Mouse (Mus musculus): ENCODE data around the gene Rhox12. TPM values are rescaled to one million over a fixed set of nuclear protein-coding genes. Genes with fewer than 3 reads are reported as not detected.

Gene Rhox12
- polyA plus RNA-seq (2016; fragmentation: Nextera tagmentation; extraction: Ambion mirVana): not detected in 2 replicates

- Histone ChIP-seq H3K27me3 (no peaks in the 10 kb centered on the region), H3K4me3 (no peak within 1 kb of the TSS), H3K9me3 (no peaks in the 10 kb centered on the region), H3K4me2 (replicated peaks) (no peak within 1 kb of the TSS), H3K36me3 (no peaks in the 10 kb centered on the region), H3K4me1 (no peaks in the 10 kb centered on the region), H3K9ac (no peak within 1 kb of the TSS), H3K27ac (no peak within 1 kb of the TSS)
- no peak for ATAC-seq (ENCODE audit: insufficient number of reproducible peaks, insufficient read depth, low FRiP score, low TSS enrichment)
- WGBS: 75% methylated on average over 4 of the region's 4 CpGs
Observed at GRCm38 (mm10) chrX:38110807-38111206, at the start of gene Rhox12. Gene Rhox12 (minus strand): TSS chrX:38110907.

DNA sequence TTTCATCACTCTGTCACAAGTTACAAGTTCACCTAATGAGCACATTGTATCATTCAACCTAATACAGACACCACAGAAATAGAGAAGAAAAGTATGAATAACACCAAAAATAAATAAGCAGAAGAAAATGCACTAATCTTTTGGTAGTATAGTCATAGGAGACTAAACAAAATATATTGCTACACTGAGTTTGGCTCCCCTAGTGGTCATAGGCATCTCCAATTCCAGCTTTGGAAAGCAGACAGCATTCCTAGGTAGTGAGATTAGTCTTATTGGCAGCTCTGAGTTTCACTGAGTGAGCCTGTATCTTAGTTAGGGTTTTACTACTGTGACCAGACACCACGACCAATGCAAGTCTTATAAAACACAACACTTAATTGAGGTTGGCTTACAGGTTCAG, 48.4 kb upstream of the Rhox12 start:
- Histone ChIP-seq H3K9me3 (no peaks in the 10 kb centered on the region), H3K27ac (no peak overlapping the region), H3K36me3 (no peaks in the 10 kb centered on the region), H3K4me3 (no peak overlapping the region), H3K27me3 (no peaks in the 10 kb centered on the region), H3K4me1 (no peaks in the 10 kb centered on the region), H3K4me2 (replicated peaks) (no peak overlapping the region), H3K9ac (no peak overlapping the region)
- no peak for ATAC-seq (ENCODE audit: insufficient number of reproducible peaks, insufficient read depth, low FRiP score, low TSS enrichment)
- 41% methylated on average over 1 of the region's 1 CpGs for WGBS

DNA sequence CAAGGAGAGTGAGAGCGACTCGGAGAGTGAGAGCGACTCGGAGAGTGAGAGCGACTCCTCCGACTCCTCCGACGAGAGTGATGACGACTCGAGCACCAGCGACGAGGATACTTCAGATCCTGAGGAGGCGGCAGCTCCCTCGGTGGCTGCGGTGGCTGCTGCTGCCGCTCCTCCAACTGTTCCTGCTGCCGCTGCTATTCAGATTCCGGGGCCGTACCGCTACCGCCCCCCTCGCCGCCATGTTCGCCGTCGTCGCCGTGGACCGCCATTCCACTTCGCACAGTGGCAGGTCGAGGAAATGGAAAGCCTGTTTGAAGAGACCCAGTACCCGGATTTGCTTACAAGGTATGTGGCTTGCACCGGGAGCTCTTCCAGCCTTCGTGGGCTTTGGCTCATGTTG, 10.8 kb upstream of the Rhox12 start:
- no peak overlapping the region for H3K4me2 ChIP-seq (replicated peaks)
- H3K27ac ChIP-seq: no peak overlapping the region
- no peaks in the 10 kb centered on the region for H3K36me3 ChIP-seq
- no peak for ATAC-seq (ENCODE audit: insufficient number of reproducible peaks, insufficient read depth, low FRiP score, low TSS enrichment)
- no peak overlapping the region for H3K4me3 ChIP-seq
- 90% methylated on average over 33 of the region's 34 CpGs for WGBS
- H3K4me1 ChIP-seq: no peaks in the 10 kb centered on the region
- H3K9me3 ChIP-seq: peaks cover 11% of the 10 kb centered on the region; the same call in 1 of the 2 replicates
- H3K27me3 ChIP-seq: no peaks in the 10 kb centered on the region
- H3K9ac ChIP-seq: no peak overlapping the region

DNA sequence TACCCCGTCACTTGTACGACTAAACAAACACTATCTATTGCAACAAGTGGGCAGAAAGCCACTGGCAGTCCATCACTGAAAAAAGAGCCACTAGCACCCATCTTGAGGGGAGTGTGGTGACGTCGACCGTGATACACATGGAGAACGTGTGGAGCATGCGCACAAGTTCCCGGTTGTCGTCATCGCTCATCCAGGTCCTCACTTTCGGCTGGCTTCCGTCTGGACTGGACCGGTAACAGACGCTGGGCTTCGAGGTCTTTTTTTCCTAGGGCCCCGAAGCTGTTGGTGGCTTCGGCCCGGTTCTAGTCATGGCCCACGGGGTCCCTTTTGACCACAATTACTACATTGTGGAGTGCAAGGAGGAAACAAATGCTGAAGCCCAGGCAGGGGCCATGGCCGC, 10.3 kb upstream of the Rhox12 start, which contains the start of gene Rhox13:
TSS of gene Rhox13 (plus strand) at position 238 of the 400 bp plus-strand sequence.
- Histone ChIP-seq H3K9me3 (peaks cover 11% of the 10 kb centered on the region; the same call in 1 of the 2 replicates), H3K36me3 (no peaks in the 10 kb centered on the region), H3K27me3 (no peaks in the 10 kb centered on the region), H3K4me2 (replicated peaks) (no peak within 1 kb of the TSS), H3K9ac (no peak within 1 kb of the TSS), H3K4me3 (no peak within 1 kb of the TSS), H3K4me1 (no peaks in the 10 kb centered on the region), H3K27ac (no peak within 1 kb of the TSS)
- no peak for ATAC-seq (ENCODE audit: insufficient number of reproducible peaks, insufficient read depth, low FRiP score, low TSS enrichment)
- 94% methylated on average over 20 of the region's 20 CpGs for WGBS

- Histone ChIP-seq H3K9ac (no peak within 1 kb of the TSS), H3K4me1 (no peaks in the 10 kb centered on the region), H3K4me3 (no peak within 1 kb of the TSS), H3K27me3 (no peaks in the 10 kb centered on the region), H3K36me3 (no peaks in the 10 kb centered on the region), H3K9me3 (no peaks in the 10 kb centered on the region), H3K27ac (no peak within 1 kb of the TSS), H3K4me2 (replicated peaks) (no peak within 1 kb of the TSS)
- 80% methylated on average over 9 of the region's 9 CpGs for WGBS
- ATAC-seq (ENCODE audit: insufficient number of reproducible peaks, insufficient read depth, low FRiP score, low TSS enrichment): no peak
Observed at GRCm38 (mm10) chrX:38085041-38085440, 25.7 kb downstream of the Rhox12 start, which contains the start of gene Rhox11. Gene Rhox11 (minus strand): TSS chrX:38085141.

GRCm38 (mm10) chrX:38084226-38084625, 26.5 kb downstream of the Rhox12 start:
- no peaks in the 10 kb centered on the region for H3K27me3 ChIP-seq
- H3K4me1 ChIP-seq: no peaks in the 10 kb centered on the region
- H3K36me3 ChIP-seq: no peaks in the 10 kb centered on the region
- no peak overlapping the region for H3K27ac ChIP-seq
- no peak overlapping the region for H3K4me2 ChIP-seq (replicated peaks)
- H3K9me3 ChIP-seq: no peaks in the 10 kb centered on the region
- no peak overlapping the region for H3K9ac ChIP-seq
- no peak for ATAC-seq (ENCODE audit: insufficient number of reproducible peaks, insufficient read depth, low FRiP score, low TSS enrichment)
- H3K4me3 ChIP-seq: no peak overlapping the region
- WGBS: 27% methylated on average over 12 of the region's 12 CpGs

- no peaks in the 10 kb centered on the region for H3K27me3 ChIP-seq
- no peak within 1 kb of the TSS for H3K4me3 ChIP-seq
- H3K36me3 ChIP-seq: no peaks in the 10 kb centered on the region
- no peak for ATAC-seq (ENCODE audit: insufficient number of reproducible peaks, insufficient read depth, low FRiP score, low TSS enrichment)
- no peak within 1 kb of the TSS for H3K4me2 ChIP-seq (replicated peaks)
- no peak within 1 kb of the TSS for H3K27ac ChIP-seq
- WGBS: 92% methylated on average over 11 of the region's 11 CpGs
- H3K9ac ChIP-seq: no peak within 1 kb of the TSS
- H3K4me1 ChIP-seq: no peaks in the 10 kb centered on the region
- H3K9me3 ChIP-seq: no peaks in the 10 kb centered on the region
Observed at GRCm38 (mm10) chrX:38066175-38066574, 44.5 kb downstream of the Rhox12 start, which contains the start of gene Rhox10. Gene Rhox10 (plus strand): TSS chrX:38066475.

GRCm38 (mm10) chrX:38061544-38061943, 49.2 kb downstream of the Rhox12 start:
- WGBS: 0% methylated on average over 1 of the region's 1 CpGs
- Histone ChIP-seq H3K27me3 (no peaks in the 10 kb centered on the region), H3K27ac (no peak overlapping the region), H3K4me1 (no peaks in the 10 kb centered on the region), H3K4me2 (replicated peaks) (no peak overlapping the region), H3K9me3 (no peaks in the 10 kb centered on the region), H3K36me3 (no peaks in the 10 kb centered on the region), H3K9ac (no peak overlapping the region), H3K4me3 (no peak overlapping the region)
- no peak for ATAC-seq (ENCODE audit: insufficient number of reproducible peaks, insufficient read depth, low FRiP score, low TSS enrichment)

Other genes with a start within 250 kb of the Rhox12 start
- gene Rhox8, start 232.0 kb downstream of the Rhox12 start, polyA plus RNA-seq (2016; fragmentation: Nextera tagmentation; extraction: Ambion mirVana): not detected in 2 replicates
- gene Rhox7b, start 213.7 kb downstream of the Rhox12 start, polyA plus RNA-seq (2016; fragmentation: Nextera tagmentation; extraction: Ambion mirVana): not detected in 2 replicates
- not detected in 2 replicates for gene Rhox9, start 209.1 kb downstream of the Rhox12 start, polyA plus RNA-seq (2016; fragmentation: Nextera tagmentation; extraction: Ambion mirVana)
- not detected in 2 replicates for gene Btg1-ps1, start 92.1 kb downstream of the Rhox12 start, polyA plus RNA-seq (2016; fragmentation: Nextera tagmentation; extraction: Ambion mirVana)
- not detected in 2 replicates for gene Btg1-ps2, start 67.8 kb downstream of the Rhox12 start, polyA plus RNA-seq (2016; fragmentation: Nextera tagmentation; extraction: Ambion mirVana)
- not detected in 2 replicates for gene Rhox10, start 44.4 kb downstream of the Rhox12 start, polyA plus RNA-seq (2016; fragmentation: Nextera tagmentation; extraction: Ambion mirVana)
- not detected in 2 replicates for gene Rhox11, start 25.8 kb downstream of the Rhox12 start, polyA plus RNA-seq (2016; fragmentation: Nextera tagmentation; extraction: Ambion mirVana)
- gene Rhox13, start 10.3 kb upstream of the Rhox12 start, polyA plus RNA-seq (2016; fragmentation: Nextera tagmentation; extraction: Ambion mirVana): not detected in 2 replicates
- gene Zbtb33, start 78.9 kb upstream of the Rhox12 start, polyA plus RNA-seq (2016; fragmentation: Nextera tagmentation; extraction: Ambion mirVana): 4.1 and 5.1 TPM in 2 replicates
- 28.1 and 28.5 TPM in 2 replicates for gene Tmem255a, start 141.5 kb upstream of the Rhox12 start, polyA plus RNA-seq (2016; fragmentation: Nextera tagmentation; extraction: Ambion mirVana)
- gene Atp1b4, start 205.3 kb upstream of the Rhox12 start, polyA plus RNA-seq (2016; fragmentation: Nextera tagmentation; extraction: Ambion mirVana): 0.15 TPM in 1 of 2 replicates, not detected in the other